Mouse (Mus musculus) forebrain, embryonic 14.5 days (tissue): ENCODE measurements around the gene Pik3r2. TPM values are rescaled to one million over a fixed set of nuclear protein-coding genes. Genes with fewer than 3 reads are reported as not detected.

Source experiments
- ATAC-seq: fragments of 200-750 bp; cut with Nextera tagmentation; 2 replicates; pipeline ENCODE4 v1.8.0; 2017; ENCODE audit warnings: mild to moderate bottlenecking, moderate library complexity
- DNase-seq: peaks from one replicate; pipeline ENCODE4 v3.0.0-alpha.2; 2015; ENCODE audit warnings: low spot score
- H3K27ac ChIP-seq: fragments of 300-500 bp; sonication (generic); 2 replicates; pipeline ENCODE4 v1.5.1; 2014; ENCODE audit warnings: low read depth, mild to moderate bottlenecking, control low read depth, low read length, moderate library complexity
- H3K27me3 ChIP-seq: fragments of 300-500 bp; sonication (generic); replicated peaks from 2 replicates; pipeline ENCODE4 v1.6.1; 2014; ENCODE audit warnings: low read length, control low read depth, mixed read lengths; ENCODE audit not compliant: control insufficient read depth, insufficient read depth
- H3K36me3 ChIP-seq: fragments of 300-500 bp; sonication (generic); 2 replicates; pipeline ENCODE4 v1.6.1; 2014; ENCODE audit warnings: low read length, control low read depth; ENCODE audit not compliant: control insufficient read depth, insufficient read depth
- H3K4me1 ChIP-seq: fragments of 300-500 bp; sonication (generic); 2 replicates; pipeline ENCODE4 v1.6.1; 2014; ENCODE audit warnings: antibody characterized with exemption, low read length, control low read depth; ENCODE audit not compliant: control insufficient read depth, insufficient read depth
- H3K4me2 ChIP-seq: fragments of 300-500 bp; sonication (generic); 2 replicates; pipeline ENCODE4 v1.6.1; 2014; ENCODE audit warnings: mild to moderate bottlenecking, control low read depth, low read length
- H3K4me3 ChIP-seq: fragments of 300-500 bp; sonication (generic); 2 replicates; pipeline ENCODE4 v1.5.1; 2014; ENCODE audit warnings: low read depth, low read length, control low read depth
- H3K9ac ChIP-seq: fragments of 300-500 bp; sonication (generic); 2 replicates; pipeline ENCODE4 v1.6.1; 2014; ENCODE audit warnings: mild to moderate bottlenecking, low read length, control low read depth, moderate library complexity
- H3K9me3 ChIP-seq: fragments of 300-500 bp; sonication (generic); replicated peaks from 2 replicates; pipeline ENCODE4 v1.6.1; 2016; ENCODE audit warnings: low read length, control low read depth, mixed read lengths; ENCODE audit not compliant: control insufficient read depth
- whole genome bisulfite sequencing: fragments of 180-500 bp; shearing (Covaris S2); extraction: QIAGEN DNeasy Blood & Tissue Kit; methylation state at CpG from one replicate; pipeline ENCODE4 v1.1.7; 2014; 5-methylcytosine and 5-hydroxymethylcytosine counted together
- microRNA-seq: library from miRNA; unstranded; fragments of <30 nt; microRNA quantifications from one replicate; pipeline ENCODE4, GENCODE M21; 2016
- polyA plus RNA-seq: library from polyadenylated mRNA; unstranded; fragments of >200 nt; fragmentation: Nextera tagmentation; extraction: Ambion mirVana; gene quantifications from 2 replicates; pipeline ENCODE4 v1.2.1, GENCODE M21; 2014

Pik3r2 gene
- polyA plus RNA-seq, 1 experiment from 2014 or later, result 57.9 TPM

DNA sequence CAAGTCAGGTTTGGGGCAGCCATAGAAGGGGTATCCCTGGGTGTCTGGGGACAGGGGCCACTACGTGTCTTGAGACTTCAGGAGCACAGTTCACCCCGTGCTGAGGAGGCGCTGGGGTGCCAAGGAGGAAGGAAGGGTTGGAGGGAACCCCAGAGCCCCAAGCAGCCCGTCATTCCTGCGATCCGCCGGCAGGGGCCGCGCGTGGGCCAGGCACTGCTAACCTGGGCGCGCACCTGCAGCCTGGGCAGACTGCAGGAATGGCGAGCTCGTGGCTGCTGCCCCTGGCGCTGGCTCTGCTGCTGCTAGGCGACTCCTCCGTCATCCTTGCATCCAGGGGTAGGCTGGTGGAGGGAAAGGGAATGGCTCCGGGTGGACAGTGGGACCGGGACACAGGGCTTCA lies 58.2 kb downstream of the Pik3r2 start, which contains the start of gene Gm3336:
Gene Gm3336 (plus strand): TSS at position 247 of the 400 bp plus-strand sequence.
- H3K9ac ChIP-seq, result no peak within 1 kb of the TSS
- H3K27ac ChIP-seq, result no peak within 1 kb of the TSS
- no peaks in the 10 kb centered on the region for H3K27me3 ChIP-seq
- H3K9me3 ChIP-seq, result no peaks in the 10 kb centered on the region
- ATAC-seq (peak; percentile 42), DNase-seq (peak; percentile 41)
- no peak within 1 kb of the TSS for H3K4me3 ChIP-seq
- no peak within 1 kb of the TSS for H3K4me2 ChIP-seq
- no peaks in the 10 kb centered on the region for H3K4me1 ChIP-seq
- H3K36me3 ChIP-seq, result no peaks in the 10 kb centered on the region
- WGBS, result under 1% methylated on average over 18 of the region's 19 CpGs

Small RNA genes within 50 kb of the gene (microRNA-seq; reads per million reads assigned to microRNA genes)
- gene Mir7240, result 0.66 reads per million

Other genes starting within 250 kb of the Pik3r2 start
- 363 and 380 TPM in 2 replicates for gene Fkbp8, start 249.0 kb downstream of the Pik3r2 start, polyA plus RNA-seq
- 49.1 and 57.9 TPM in 2 replicates for gene Kxd1, start 248.8 kb downstream of the Pik3r2 start, polyA plus RNA-seq
- 15.1 TPM in 2 replicates for gene Ell, start 237.3 kb downstream of the Pik3r2 start, polyA plus RNA-seq
- gene Isyna1, start 182.3 kb downstream of the Pik3r2 start, polyA plus RNA-seq, result 59.0 and 75.1 TPM in 2 replicates
- gene Ssbp4, start 167.8 kb downstream of the Pik3r2 start, polyA plus RNA-seq, result 135 and 147 TPM in 2 replicates
- gene Lrrc25, start 160.6 kb downstream of the Pik3r2 start, polyA plus RNA-seq, result 0.89 and 1.9 TPM in 2 replicates
- gene Gdf15, start 144.3 kb downstream of the Pik3r2 start, polyA plus RNA-seq, result 0.16 and 0.20 TPM in 2 replicates
- 85.7 and 101 TPM in 2 replicates for gene Pgpep1, start 116.3 kb downstream of the Pik3r2 start, polyA plus RNA-seq
- 200 and 220 TPM in 2 replicates for gene Lsm4, start 103.5 kb downstream of the Pik3r2 start, polyA plus RNA-seq
- gene Jund, start 77.8 kb downstream of the Pik3r2 start, polyA plus RNA-seq, result 87.2 and 94.0 TPM in 2 replicates
- gene Iqcn, start 73.3 kb downstream of the Pik3r2 start, polyA plus RNA-seq, result 0.06 and 0.10 TPM in 2 replicates
- not detected in 2 replicates for gene Gm3336, start 58.2 kb downstream of the Pik3r2 start, polyA plus RNA-seq
- not detected in 2 replicates for gene Pde4c, start 53.0 kb downstream of the Pik3r2 start, polyA plus RNA-seq
- 330 and 371 TPM in 2 replicates for gene Rab3a, start 22.0 kb downstream of the Pik3r2 start, polyA plus RNA-seq
- gene Mpv17l2, start 15.8 kb downstream of the Pik3r2 start, polyA plus RNA-seq, result 52.3 and 60.8 TPM in 2 replicates
- 15.5 and 18.6 TPM in 2 replicates for gene Mast3, start 28.3 kb upstream of the Pik3r2 start, polyA plus RNA-seq
- gene Il12rb1, start 31.7 kb upstream of the Pik3r2 start, polyA plus RNA-seq, result 0.22 TPM in 1 of 2 replicates, not detected in the other
- gene Arrdc2, start 63.0 kb upstream of the Pik3r2 start, polyA plus RNA-seq, result 6.8 and 7.4 TPM in 2 replicates
- gene Kcnn1, start 86.5 kb upstream of the Pik3r2 start, polyA plus RNA-seq, result 7.3 and 11.3 TPM in 2 replicates
- gene Ccdc124, start 97.2 kb upstream of the Pik3r2 start, polyA plus RNA-seq, result 177 and 182 TPM in 2 replicates
- gene Slc5a5, start 116.0 kb upstream of the Pik3r2 start, polyA plus RNA-seq, result 0.60 and 0.89 TPM in 2 replicates
- 2,846 and 4,258 TPM in 2 replicates for gene Rpl18a, start 120.7 kb upstream of the Pik3r2 start, polyA plus RNA-seq
- gene Map1s, start 129.2 kb upstream of the Pik3r2 start, polyA plus RNA-seq, result 33.9 and 50.8 TPM in 2 replicates